Mouse (Mus musculus) layer of hippocampus, postnatal 10 days (tissue): Measurements from ENCODE around the gene Hip1. TPM values are rescaled to one million over a fixed set of nuclear protein-coding genes. Genes with fewer than 3 reads are reported as not detected.
"Not testable (repeated sequence)": the region's sequence is repeated elsewhere in the genome, so short reads cannot be mapped to it uniquely, and the experiment has no call there.

Source experiments
- DNase-seq, 2 experiments: peaks; one replicate each; pipeline ENCODE4 v3.0.0; 2021; ENCODE audit warnings: low spot score in 2 of 2
- total RNA-seq, 2 experiments: library from RNA; stranded (reverse); gene quantifications; 2 replicates each; pipeline ENCODE4 v1.2.3; 2021

Hip1 gene
- total RNA-seq, 2 experiments from 2014 or later = 68.5 to 69.4 TPM

DNA sequence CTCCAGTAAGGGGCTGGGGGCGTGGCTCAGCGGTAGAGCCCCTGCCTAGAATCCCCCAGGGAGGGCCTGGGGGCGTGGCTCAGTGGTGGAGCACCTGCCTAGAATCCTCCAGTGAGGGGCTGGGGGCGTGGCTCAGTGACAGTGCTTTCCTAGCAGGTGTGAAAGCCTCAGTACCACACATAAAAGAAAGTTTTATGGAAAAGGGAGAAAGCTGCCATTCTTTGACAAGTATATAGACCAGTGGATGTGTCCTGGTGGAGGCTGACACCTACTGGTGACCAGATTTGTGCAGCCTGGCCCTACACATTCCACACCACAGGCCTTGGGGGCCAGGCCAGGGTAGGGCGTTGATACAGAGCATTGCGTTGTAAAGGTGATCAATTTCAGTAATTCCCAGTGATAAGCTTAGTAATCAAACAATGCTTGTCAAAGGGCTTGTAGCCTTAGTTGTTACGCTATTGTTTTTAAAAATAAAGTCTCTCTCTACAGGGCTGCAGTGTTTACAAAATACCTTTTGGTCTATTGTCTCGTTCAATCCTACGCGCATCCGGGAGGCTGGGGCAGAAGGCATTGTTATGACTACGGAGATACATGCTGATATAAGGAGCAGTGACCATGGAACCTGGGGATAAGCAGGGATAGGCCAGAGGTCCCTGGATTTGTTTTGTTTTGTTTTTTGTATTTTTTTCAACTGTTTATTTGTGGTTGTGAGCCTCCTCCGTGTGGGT is 50.6 kb downstream of the Hip1 start:
- DNase-seq = peak; percentile 36 to 50

DNA sequence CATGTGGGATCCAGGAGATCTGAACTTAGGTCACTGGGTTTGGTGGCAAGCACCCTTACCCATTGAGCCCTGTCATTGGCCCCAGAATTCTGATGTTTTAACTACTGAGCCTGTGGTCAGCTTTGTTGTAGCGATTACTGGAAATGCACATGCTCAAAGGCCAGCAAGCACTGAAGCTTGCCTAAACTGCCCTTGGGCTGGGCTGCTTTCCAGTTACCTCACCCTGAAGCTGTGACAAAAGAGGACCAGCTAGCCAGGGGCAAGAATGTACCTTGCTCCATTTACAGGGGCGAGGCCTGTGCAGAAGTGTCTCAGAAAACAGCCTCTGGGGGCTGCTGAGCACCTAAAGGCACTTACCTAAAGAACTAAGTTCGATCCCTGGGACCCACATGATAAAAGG is 51.8 kb downstream of the Hip1 start:
- no peak for DNase-seq

DNA sequence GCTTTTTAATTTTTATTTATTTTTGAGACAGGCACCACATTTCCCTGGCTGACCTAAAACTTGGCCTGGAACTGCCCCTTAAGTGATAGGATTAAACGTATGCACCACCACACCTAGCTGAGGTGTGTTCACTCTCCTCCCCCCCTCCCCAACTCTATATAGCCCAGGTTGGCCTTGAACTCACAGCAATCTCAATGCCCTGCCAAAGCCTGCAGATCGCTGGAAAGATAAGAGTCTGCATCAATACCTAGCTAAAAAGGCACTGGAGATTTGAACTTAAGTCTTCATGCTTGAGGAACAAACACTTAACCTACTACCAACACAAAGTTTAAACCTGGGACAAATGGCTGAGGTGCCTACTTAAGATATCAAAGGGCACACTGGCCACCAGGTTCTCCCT is 52.8 kb downstream of the Hip1 start:
- DNase-seq = no peak

DNA sequence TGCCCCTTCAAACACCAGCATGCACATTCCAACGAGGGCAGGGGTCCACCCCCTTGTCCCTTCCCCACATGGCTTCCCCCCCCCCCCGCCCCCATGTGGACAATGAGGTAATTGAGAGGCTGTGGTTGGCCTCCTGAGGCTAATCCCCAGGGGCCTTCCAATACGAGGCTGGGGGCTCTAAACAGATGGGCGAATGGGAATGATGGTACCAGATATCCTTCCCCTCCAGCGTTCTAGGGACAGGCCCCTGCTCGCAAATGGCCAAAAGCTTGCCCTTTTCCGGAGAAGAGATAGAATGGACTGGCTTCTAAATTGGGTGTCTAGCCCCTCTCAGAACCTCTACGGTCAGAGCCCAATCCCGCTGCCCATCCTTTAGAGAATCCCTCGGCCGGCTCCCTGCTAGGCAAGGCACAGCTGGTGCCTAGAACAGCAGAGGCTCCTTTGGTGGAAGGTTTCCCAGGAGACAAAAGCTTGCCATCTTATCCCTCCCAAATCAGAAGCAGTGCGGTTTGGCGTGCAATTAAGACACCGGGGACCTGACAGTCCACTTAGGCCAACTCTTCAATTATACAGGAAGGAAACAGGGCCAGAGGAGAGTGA is 55.1 kb downstream of the Hip1 start:
- DNase-seq = no peak

DNA sequence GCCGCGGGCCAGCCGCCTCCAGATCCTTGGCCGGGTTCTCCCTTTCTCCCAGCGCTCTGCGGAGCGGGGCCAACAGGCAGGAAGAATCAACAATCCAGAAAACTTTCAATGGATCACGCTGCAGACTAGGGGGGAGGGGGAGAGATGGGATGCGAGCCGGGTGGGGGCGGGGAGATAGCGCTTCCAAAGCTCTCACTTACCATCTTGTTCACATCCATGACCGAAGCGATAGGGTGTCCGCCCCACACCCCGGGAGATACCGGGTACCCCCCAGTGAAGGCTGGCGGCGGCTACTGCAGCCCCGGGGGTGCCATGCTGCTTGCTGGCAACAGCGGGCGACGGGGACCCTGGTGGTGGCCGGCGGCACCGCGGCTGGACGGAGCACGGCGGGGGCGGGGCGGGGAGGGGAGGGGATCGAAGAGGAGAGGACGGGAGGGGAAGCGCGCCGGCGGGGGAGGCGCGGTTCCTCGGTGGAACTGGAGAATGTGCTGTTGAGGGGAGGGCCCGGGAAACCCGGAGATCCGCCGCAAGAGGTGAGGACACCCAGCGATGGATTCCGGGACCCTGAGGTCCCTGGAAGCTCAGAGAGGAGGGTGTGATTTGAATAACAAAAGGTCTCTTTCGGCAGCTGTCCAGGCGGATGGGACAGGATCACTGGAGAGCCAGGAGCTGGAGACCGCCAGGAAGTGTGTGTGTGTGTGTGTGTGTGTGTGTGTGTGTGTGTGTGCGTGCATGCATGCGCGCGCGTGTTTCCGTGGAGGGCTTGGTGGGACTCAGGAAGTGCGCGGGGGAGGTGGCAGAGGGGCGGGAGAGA is 55.8 kb downstream of the Hip1 start:
- peak; percentile 84 to 86 for DNase-seq

DNA sequence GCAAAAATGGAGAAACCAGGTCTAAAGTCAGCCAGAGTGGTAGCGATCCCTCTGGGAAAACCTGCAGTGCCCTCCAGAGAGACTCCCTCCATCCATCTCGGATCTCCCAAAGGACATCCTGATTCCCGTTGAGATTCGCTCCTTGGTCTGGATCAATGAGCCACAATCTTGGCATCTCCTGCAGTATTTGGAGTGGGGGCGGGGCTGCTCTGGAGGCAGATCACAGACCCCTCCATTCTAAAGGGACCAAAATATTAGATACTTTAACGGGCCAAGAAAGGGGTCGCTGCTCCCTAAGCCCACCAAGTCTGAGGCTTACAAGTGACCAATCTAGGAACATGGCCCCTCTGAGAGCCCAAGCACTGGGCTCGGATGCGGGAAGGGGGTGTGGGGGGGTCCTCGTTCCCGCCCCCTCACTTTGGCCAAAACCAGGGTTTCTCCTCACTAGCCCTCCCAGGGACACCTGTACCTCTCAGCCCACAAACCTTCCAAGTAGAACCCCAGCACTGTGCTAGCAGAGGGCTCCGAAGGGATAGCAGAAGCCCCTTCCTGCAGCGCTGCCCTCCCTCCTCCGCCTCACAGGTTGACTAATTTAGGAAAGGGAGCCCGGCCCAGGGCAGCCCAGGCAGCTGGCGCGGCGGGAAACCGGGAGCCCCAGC is 56.6 kb downstream of the Hip1 start:
- peak; percentile 37 to 48 for DNase-seq

DNA sequence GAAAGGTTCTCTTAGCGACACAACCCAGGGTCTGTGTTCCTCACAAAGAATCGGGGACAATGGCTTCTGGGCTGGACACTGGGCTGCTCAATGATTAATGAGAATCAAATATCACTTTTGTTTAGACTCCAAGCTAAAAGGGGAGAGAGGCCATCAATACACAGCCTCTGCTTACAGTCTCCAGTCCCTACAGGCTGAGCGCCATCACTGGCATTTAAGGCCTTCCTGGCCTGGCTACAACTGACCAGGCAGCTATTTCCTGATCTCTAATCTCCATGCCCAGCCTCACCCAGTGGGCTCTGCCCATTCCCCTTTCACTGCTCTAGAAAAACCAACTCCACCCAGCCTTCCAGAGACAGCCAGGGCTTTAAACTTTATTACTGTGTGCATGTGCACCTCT is 59.6 kb downstream of the Hip1 start:
- DNase-seq = no peak

DNA sequence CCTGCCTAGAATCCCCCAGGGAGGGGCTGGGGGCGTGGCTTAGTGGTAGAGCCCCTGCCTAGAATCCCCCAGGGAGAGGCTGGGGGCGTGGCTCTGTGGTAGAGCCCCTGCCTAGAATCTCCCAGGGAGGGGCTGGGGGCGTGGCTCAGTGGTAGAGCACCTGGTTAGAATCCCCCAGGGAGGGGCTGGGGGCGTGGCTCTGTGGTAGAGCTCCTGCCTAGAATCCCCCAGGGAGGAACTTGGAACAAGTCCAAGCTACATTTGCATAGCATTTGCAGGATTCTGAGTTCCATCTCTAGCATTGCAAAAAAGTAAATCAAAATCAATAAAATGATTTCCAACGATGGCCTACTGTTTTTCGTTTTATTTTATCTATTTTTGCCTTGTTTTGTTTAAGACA is 61.1 kb downstream of the Hip1 start:
- DNase-seq = not testable (repeated sequence)

DNA sequence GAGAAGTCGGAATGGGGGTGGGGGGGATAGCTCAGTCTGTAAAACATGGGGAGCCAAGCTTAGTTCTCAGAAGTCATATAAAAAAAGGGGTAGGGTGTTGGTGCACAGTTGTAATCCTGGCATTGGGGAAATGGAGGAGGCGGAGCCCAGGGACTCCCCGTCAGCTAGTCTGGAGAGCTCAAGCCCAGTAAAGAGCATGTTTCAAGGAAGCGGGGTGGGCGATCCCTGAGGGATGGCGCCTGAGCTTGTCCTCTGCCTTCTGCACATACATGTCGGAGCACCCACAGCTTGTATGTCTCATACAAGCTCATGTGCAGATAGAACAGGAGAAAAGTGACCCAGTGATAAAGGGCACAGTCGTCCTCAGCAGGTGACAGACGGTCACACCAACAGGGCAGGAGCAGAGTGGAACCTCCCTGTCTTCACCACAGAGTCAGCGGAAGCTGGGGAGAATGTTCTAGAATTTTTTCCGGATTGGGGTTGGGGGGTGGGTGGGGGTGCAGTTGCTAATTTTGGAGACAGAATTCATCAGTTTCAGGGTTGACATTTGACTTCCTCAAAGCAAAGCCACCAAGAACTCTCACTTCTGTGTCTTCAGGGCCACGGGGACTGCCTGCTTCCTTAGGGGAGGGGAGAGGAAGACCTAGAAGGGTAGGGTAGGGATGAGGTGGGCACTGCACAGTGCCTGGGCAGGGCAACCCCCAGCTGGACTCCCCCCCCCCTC is 65.9 kb downstream of the Hip1 start:
- DNase-seq = no peak

DNA sequence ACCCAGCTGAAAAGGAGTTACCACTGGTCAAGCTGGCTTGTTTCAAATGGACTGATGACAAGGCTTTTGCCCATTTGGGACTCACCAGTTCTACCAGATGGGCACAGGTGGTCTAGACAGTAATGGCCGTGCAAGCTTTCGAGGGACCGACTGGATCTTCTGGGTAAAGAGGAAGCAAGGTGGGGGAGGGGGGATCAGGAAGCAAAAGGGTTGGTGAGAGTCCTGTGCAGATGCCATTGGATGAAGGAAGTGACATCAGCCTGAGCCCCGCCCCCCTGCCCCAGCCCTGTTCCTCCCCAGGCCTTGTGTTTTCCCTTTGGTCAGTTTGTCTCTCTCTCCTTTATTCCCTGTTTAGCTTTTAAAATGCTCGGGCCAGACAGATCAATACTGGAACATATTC is 68.7 kb downstream of the Hip1 start:
- no peak for DNase-seq

DNA sequence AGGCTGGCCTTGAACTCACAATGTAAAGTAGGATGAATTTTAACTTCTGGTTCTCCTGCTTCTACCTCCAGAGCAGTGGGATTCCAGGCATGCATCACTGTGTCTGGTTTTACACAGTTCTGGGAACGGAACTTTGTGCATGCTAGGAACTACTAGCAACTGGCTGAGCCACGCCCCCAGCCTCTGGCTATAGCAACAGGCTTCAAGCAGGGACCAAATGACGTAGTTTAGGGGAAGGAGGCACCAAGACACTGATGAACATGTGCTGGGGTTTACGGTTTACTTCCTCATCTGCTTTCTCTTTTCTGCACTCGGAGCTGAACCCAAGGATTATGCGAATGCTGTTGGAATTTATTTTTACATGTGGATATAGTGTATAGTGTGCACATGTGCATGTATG is 72.5 kb downstream of the Hip1 start:
- no peak for DNase-seq

DNA sequence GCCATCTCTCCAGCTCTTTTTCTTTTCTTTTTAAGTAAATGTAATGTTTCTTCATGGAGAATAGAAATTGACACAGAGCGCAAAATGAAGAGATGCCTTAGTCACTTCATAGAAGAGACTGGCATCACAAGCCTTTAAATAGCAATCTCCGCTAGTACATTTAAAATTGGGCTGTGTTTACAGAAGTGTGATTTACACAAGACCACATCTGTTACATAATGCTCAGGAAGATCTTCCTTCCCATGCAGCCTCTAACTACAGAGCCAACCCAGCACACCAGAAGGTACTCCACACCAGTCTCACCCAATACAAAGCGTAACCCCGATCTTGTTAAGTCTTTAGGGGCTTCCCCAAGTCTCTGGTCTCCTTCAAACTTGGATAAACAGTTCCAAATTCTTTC is 73.2 kb downstream of the Hip1 start:
- DNase-seq = no peak

DNA sequence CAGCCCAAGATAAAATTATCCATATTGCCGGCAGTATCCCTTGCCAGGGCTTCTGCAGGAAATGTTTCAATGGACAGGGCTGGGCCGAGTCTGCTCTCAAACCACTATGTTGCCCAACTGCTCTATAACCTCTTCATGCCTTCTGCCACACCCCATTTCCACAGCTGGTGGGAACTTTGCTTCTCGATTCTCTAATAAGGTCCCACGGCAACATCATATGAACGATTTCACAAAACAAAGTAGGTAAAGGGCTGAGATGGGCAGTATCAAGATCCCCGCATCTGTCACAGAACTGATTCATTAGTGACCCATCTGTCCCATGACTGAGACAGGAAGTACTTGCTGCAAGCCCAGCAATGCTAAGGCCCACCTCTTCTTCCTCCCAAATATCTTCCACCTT is 76.6 kb downstream of the Hip1 start:
- DNase-seq = no peak

DNA sequence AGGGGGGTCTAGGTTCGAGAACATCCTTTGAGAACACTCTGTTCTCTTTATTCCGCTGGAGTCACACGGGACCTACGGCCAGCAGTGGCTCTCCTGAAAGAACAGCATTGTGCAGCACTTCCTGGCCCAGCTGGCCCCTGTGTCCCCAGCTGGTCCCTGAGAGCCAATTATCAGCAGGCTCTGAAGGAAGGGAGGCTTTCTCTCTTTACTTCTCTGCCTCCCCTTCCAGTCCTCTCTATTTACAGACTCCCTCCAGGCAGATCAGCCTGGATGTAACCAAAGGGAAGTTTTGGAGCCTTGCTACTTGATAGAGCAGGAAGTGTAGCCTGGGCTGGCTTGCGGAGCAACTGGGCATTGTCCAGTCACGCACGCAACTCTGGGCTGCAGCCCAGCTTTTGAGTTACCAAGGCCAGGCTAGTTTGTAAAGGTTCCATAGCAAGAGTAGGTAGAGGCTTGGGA is 79.1 kb downstream of the Hip1 start:
- peak; percentile 36 to 46 for DNase-seq

DNA sequence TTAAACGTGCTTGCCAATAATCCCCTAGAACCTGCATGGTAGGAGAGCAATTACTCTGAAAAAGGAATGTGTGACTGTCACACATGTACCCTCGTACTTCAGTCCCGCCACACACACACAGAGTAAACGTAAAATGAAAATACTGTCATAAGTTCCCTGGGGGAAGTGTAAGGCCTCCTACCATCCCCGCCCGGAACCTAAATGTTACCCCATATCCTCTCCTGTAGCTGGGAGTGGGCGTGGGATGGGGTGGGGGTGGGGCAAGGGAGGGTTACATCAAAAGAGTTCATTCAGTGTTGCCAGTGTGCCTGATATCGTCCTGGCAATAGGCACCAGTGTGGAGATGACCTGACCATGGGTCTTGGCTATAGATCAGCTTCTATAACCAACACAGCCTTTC is 81.5 kb downstream of the Hip1 start:
- DNase-seq = no peak

DNA sequence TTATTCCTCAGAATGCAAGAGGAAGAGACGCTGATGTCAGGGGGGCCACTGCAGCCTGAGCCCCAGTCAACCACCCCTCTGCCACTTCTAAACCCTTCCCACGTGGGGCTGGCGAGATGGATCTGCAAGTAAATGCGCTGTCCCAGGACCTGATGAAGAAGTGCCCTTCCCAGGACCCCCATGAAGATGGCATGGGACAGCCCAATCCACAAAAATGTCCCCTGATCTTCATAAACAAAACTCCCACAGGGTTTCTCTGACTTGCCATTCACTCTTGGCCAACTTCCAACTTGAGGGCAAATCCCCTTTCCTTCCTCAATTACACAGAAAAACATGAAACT is 84.1 kb downstream of the Hip1 start:
- DNase-seq = no peak

DNA sequence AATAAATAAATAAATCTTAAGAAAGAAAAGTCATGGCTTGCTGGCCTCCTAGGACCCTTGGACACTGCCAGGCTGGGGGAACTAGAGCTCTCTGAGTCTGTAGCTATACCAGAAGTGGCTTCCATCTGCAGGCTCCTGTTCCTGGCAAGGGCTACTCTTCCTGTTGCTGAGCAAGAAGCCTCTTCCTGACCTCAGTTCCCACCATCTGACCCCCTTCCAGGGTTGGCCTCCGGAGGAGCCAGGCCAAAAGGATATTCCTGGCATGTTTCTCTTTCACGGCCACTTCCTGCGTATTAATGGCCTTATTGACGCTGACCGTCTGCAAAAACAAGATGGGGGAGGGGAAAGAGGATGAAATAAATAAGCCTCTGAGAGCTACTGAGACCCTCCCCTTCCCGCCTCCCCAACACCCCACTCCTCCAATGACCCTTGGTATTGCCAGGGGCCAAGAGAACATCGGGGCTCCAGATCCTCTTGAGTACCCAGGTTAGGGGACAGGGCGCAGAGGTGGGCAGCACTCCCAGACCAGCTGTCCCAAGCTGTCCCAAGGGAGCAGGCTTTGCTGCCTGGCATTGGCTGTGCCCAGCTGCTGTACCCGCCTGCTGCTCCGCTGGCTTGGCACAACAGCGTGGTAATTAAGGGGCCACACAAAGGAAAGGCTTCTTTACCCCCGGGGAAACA is 84.6 kb downstream of the Hip1 start:
- peak; percentile 62 to 65 for DNase-seq

DNA sequence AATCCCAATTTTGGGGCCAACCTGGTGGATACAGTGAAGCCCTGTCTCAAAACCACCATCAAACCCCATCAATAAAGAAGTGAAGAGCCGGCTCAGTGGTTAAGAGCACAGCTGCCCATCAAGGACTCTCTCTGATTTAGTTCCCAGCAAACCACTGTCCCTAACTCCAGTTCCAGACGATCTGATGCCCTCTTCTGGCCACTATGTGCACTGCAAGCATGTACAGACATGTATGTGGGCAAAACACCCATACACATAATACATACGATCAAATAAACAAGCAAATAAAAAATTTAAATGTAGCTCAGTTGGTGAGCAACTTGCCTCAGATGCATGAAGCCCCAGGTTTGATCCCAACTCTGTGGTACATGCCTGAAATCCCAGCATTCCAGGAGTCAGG is 85.4 kb downstream of the Hip1 start:
- peak; percentile 24 to 26 for DNase-seq

DNA sequence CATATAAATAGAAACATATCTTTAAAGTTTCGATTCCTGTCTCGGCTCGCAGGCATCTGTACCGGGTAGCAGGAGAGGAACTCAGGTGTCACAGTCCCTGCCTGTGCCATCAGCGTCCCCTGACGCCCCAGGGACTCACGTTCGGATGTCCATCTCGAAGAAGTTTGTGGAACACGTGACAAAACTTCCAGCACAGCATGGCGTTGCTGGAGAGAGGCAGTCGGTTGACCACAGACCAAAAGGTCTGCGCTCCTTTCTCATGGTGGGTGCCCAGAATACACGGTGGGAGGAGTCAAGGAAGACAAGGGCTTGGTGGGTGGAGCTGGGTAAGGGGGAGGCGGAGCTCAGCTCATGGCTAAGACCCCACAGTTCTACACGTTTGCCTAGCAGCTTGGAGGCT is 87.0 kb downstream of the Hip1 start:
- DNase-seq = no peak

DNA sequence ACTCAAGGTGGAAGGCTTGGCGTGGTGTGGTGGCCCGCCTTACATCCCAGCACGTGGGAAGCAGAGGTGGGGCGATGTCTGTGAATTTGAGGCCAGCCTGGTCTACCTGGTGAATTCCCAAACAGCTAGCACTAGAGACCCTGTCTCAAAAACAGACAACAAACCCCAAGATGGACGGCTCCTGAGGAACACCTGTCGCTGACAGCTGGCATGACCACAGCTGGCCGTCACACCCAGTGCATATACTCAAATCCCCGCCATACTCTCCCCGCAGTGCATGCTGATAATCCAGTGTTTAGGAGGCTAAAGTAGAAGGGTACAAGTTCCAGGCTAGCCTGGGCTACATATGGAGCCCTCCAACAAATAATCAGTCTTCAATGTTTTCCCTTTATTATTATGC is 88.4 kb downstream of the Hip1 start:
- no peak for DNase-seq

DNA sequence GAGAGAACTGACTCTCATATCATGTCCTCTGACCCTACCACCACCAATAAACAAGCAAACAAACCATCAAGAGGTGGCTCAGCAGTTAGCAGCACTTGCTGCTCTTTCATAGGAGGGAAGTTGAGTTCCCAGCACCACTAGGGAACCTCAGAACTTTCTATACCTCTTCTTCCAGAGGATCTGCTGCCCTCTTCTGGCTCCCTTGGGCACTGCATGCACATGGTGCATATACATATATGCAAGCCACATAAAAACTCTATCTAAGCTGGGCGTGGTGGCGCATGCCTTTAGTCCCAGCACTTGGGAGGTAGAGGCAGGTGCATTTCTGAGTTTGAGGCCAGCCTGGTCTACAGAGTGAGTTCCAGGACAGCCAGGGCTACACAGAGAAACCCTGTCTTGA is 90.7 kb downstream of the Hip1 start:
- no peak for DNase-seq
